Mouse (Mus musculus) lung, embryonic 14.5 days (tissue): Measurements from ENCODE around the gene Pgpep1. TPM values are rescaled to one million over a fixed set of nuclear protein-coding genes. Genes with fewer than 3 reads are reported as not detected.
A peak's percentile ranks its signal among the peaks of the same experiment; 100 is the strongest.

Experiments used
- ATAC-seq: fragments of 200-750 bp; cut with Nextera tagmentation; 2 replicates; pipeline ENCODE4 v1.8.0; 2017; ENCODE audit warnings: mild to moderate bottlenecking, moderate TSS enrichment, moderate library complexity; ENCODE audit not compliant: insufficient read depth
- DNase-seq: peaks from one replicate; pipeline ENCODE4 v3.0.0-alpha.2; 2015
- H3K27ac ChIP-seq: fragments of 300-500 bp; sonication (generic); 2 replicates; pipeline ENCODE4 v1.5.1; 2014; ENCODE audit warnings: low read depth, mild to moderate bottlenecking, moderate library complexity
- H3K27me3 ChIP-seq: fragments of 300-500 bp; sonication (generic); 2 replicates; pipeline ENCODE4 v1.6.1; 2014; ENCODE audit warnings: low read length, control low read depth; ENCODE audit not compliant: insufficient read depth
- H3K36me3 ChIP-seq: fragments of 300-500 bp; sonication (generic); 2 replicates; pipeline ENCODE4 v1.6.1; 2014; ENCODE audit warnings: control low read depth; ENCODE audit not compliant: insufficient read depth
- H3K4me1 ChIP-seq: fragments of 300-500 bp; sonication (generic); 2 replicates; pipeline ENCODE4 v1.6.1; 2014; ENCODE audit warnings: antibody characterized with exemption, control low read depth; ENCODE audit not compliant: insufficient read depth
- H3K4me2 ChIP-seq: fragments of 300-500 bp; sonication (generic); 2 replicates; pipeline ENCODE4 v1.6.1; 2014; ENCODE audit warnings: mild to moderate bottlenecking
- H3K4me3 ChIP-seq: fragments of 300-500 bp; sonication (generic); 2 replicates; pipeline ENCODE4 v1.5.1; 2014; ENCODE audit warnings: low read depth, low read length
- H3K9ac ChIP-seq: fragments of 300-500 bp; sonication (generic); 2 replicates; pipeline ENCODE4 v1.6.1; 2014
- H3K9me3 ChIP-seq: fragments of 300-500 bp; sonication (generic); 2 replicates; pipeline ENCODE4 v1.6.1; 2016; ENCODE audit warnings: low read depth, low read length, control low read depth
- CTCF ChIP-seq: IDR thresholded peaks from 2 replicates; pipeline ENCODE4 v1.5.1; 2016; ENCODE audit warnings: antibody characterized with exemption, low read depth
- whole genome bisulfite sequencing: fragments of 180-500 bp; shearing (Covaris S2); extraction: QIAGEN DNeasy Blood & Tissue Kit; methylation state at CpG from one replicate; pipeline ENCODE4 v1.1.7; 2014; 5-methylcytosine and 5-hydroxymethylcytosine counted together
- polyA plus RNA-seq: library from polyadenylated mRNA; unstranded; fragments of >200 nt; fragmentation: Nextera tagmentation; extraction: Ambion mirVana; gene quantifications from 2 replicates; pipeline ENCODE4 v1.2.1, GENCODE M21; 2014

Pgpep1 gene
- polyA plus RNA-seq, 1 experiment from 2014 or later, result 48.2 TPM

GRCm38 (mm10) chr8:70647343-70648163 is 12.6 kb downstream of the Pgpep1 start:
- Histone ChIP-seq H3K9me3 (no peaks in the 10 kb centered on the region), H3K27ac (peak overlapping the region; percentile 66), H3K36me3 (peaks cover 25% of the 10 kb centered on the region; the same call in 1 of the 2 replicates), H3K4me2 (no peak overlapping the region), H3K9ac (no peak overlapping the region), H3K4me3 (no peak overlapping the region), H3K4me1 (peaks cover 19% of the 10 kb centered on the region), H3K27me3 (no peaks in the 10 kb centered on the region)
- 40% methylated on average over 8 of the region's 8 CpGs for WGBS
- no peak for TF ChIP-seq CTCF
- ATAC-seq, result no peak; the same call in 1 of the 2 replicates
- peak; percentile 49 for DNase-seq

- DNase-seq (no peak), ATAC-seq (no peak)
- H3K27ac ChIP-seq, result no peak overlapping the region
- H3K36me3 ChIP-seq, result peaks cover 18% of the 10 kb centered on the region; the same call in 1 of the 2 replicates
- H3K4me2 ChIP-seq, result no peak overlapping the region
- H3K27me3 ChIP-seq, result no peaks in the 10 kb centered on the region
- peaks cover 19% of the 10 kb centered on the region for H3K4me1 ChIP-seq
- H3K9me3 ChIP-seq, result no peaks in the 10 kb centered on the region
- H3K9ac ChIP-seq, result no peak overlapping the region
- H3K4me3 ChIP-seq, result no peak overlapping the region
- TF ChIP-seq CTCF, result no peak
These were observed 13.4 kb downstream of the Pgpep1 start for GRCm38 (mm10) chr8:70646775-70647174.

- Histone ChIP-seq H3K27me3 (no peaks in the 10 kb centered on the region), H3K36me3 (peaks cover 15% of the 10 kb centered on the region; the same call in 1 of the 2 replicates), H3K9me3 (no peaks in the 10 kb centered on the region), H3K4me3 (no peak overlapping the region), H3K4me2 (no peak overlapping the region), H3K9ac (no peak overlapping the region), H3K27ac (no peak overlapping the region), H3K4me1 (peaks cover 19% of the 10 kb centered on the region)
- DNase-seq (no peak), ATAC-seq (no peak)
- WGBS, result 78% methylated on average over 6 of the region's 6 CpGs
- TF ChIP-seq CTCF, result no peak
These were observed 13.8 kb downstream of the Pgpep1 start for GRCm38 (mm10) chr8:70646369-70646768.

- no peak overlapping the region for H3K27ac ChIP-seq
- peaks cover 9% of the 10 kb centered on the region; the same call in 1 of the 2 replicates for H3K36me3 ChIP-seq
- no peak overlapping the region for H3K4me2 ChIP-seq
- H3K27me3 ChIP-seq, result no peaks in the 10 kb centered on the region
- ATAC-seq, result no peak
- 47% methylated on average over 17 of the region's 17 CpGs for WGBS
- DNase-seq, result peak; percentile 32
- H3K4me3 ChIP-seq, result no peak overlapping the region
- no peaks in the 10 kb centered on the region for H3K9me3 ChIP-seq
- H3K4me1 ChIP-seq, result peaks cover 19% of the 10 kb centered on the region
- no peak overlapping the region for H3K9ac ChIP-seq
- no peak for TF ChIP-seq CTCF
These were observed 14.5 kb downstream of the Pgpep1 start for GRCm38 (mm10) chr8:70645501-70646224.

- DNase-seq, result no peak
- H3K9ac ChIP-seq, result no peak overlapping the region
- H3K4me2 ChIP-seq, result no peak overlapping the region
- no peaks in the 10 kb centered on the region for H3K36me3 ChIP-seq
- peaks cover 13% of the 10 kb centered on the region for H3K4me1 ChIP-seq
- no peak overlapping the region for H3K27ac ChIP-seq
- peak; percentile 55; the same call in 1 of the 2 replicates for TF ChIP-seq CTCF
- H3K9me3 ChIP-seq, result no peaks in the 10 kb centered on the region
- ATAC-seq, result no peak
- no peak overlapping the region for H3K4me3 ChIP-seq
- no peaks in the 10 kb centered on the region for H3K27me3 ChIP-seq
- 79% methylated on average over 2 of the region's 2 CpGs for WGBS
These were observed 16.1 kb downstream of the Pgpep1 start for GRCm38 (mm10) chr8:70644065-70644464.

- Histone ChIP-seq H3K27ac (no peak overlapping the region), H3K4me3 (no peak overlapping the region), H3K9ac (no peak overlapping the region), H3K36me3 (no peaks in the 10 kb centered on the region), H3K27me3 (no peaks in the 10 kb centered on the region), H3K4me1 (peaks cover 9% of the 10 kb centered on the region), H3K4me2 (no peak overlapping the region), H3K9me3 (no peaks in the 10 kb centered on the region)
- DNase-seq (no peak), ATAC-seq (no peak)
- no peak for TF ChIP-seq CTCF
- WGBS, result 65% methylated on average over 3 of the region's 3 CpGs
These were observed 17.2 kb downstream of the Pgpep1 start for GRCm38 (mm10) chr8:70643019-70643418.

- Histone ChIP-seq H3K36me3 (no peaks in the 10 kb centered on the region), H3K27ac (no peak overlapping the region), H3K4me1 (0 out of 2 replicates have a peak, but pooled peaks cover 6% of the 10 kb centered on the region), H3K4me3 (no peak overlapping the region), H3K9ac (no peak overlapping the region), H3K4me2 (no peak overlapping the region), H3K9me3 (no peaks in the 10 kb centered on the region), H3K27me3 (no peaks in the 10 kb centered on the region)
- 60% methylated on average over 9 of the region's 9 CpGs for WGBS
- DNase-seq (no peak), ATAC-seq (no peak)
- TF ChIP-seq CTCF, result no peak
These were observed 21.4 kb downstream of the Pgpep1 start for GRCm38 (mm10) chr8:70638752-70639151.
